Mouse (Mus musculus) A20 (cell line): ENCODE results near the gene Gmppa.

ENCODE experiments used
- DNase-seq: peaks from one replicate; pipeline ENCODE4 v3.0.0-alpha.2; 2011; ENCODE audit warnings: low read depth, low spot score

Gene Gmppa

GRCm38 (mm10) chr1:75435475-75436328 lies at the start of gene Gmppa:
Gmppa (plus strand) TSS chr1:75435930.
- peak; percentile 87 for DNase-seq

GRCm38 (mm10) chr1:75386149-75386548 lies 49.6 kb upstream of the Gmppa start:
- DNase-seq: no peak

- DNase-seq: no peak
These were observed 48.2 kb upstream of the Gmppa start for GRCm38 (mm10) chr1:75387469-75387928.

GRCm38 (mm10) chr1:75387929-75388897 lies 47.5 kb upstream of the Gmppa start:
- no peak for DNase-seq

- no peak for DNase-seq
These were observed 46.7 kb upstream of the Gmppa start for GRCm38 (mm10) chr1:75388898-75389515.

GRCm38 (mm10) chr1:75393139-75393538 lies 42.6 kb upstream of the Gmppa start:
- no peak for DNase-seq

- DNase-seq: no peak
These were observed 41.9 kb upstream of the Gmppa start for GRCm38 (mm10) chr1:75393846-75394245.

GRCm38 (mm10) chr1:75398761-75399402 lies 36.8 kb upstream of the Gmppa start:
- DNase-seq: peak; percentile 66

- no peak for DNase-seq
These were observed 35.8 kb upstream of the Gmppa start for GRCm38 (mm10) chr1:75399755-75400492.

- DNase-seq: no peak
These were observed 35.1 kb upstream of the Gmppa start for GRCm38 (mm10) chr1:75400493-75401115.

GRCm38 (mm10) chr1:75405547-75405946 lies 30.2 kb upstream of the Gmppa start:
- no peak for DNase-seq

- DNase-seq: no peak
These were observed 29.6 kb upstream of the Gmppa start for GRCm38 (mm10) chr1:75406173-75406572.

- DNase-seq: no peak
These were observed 28.7 kb upstream of the Gmppa start for GRCm38 (mm10) chr1:75407056-75407455.

- no peak for DNase-seq
These were observed 27.5 kb upstream of the Gmppa start for GRCm38 (mm10) chr1:75408210-75408609.

GRCm38 (mm10) chr1:75409950-75410349 lies 25.8 kb upstream of the Gmppa start:
- no peak for DNase-seq

- DNase-seq: no peak
These were observed 23.5 kb upstream of the Gmppa start for GRCm38 (mm10) chr1:75412196-75412595.

- DNase-seq: peak; percentile 75
These were observed 22.0 kb upstream of the Gmppa start for GRCm38 (mm10) chr1:75413749-75414148.

- DNase-seq: no peak
These were observed 13.9 kb upstream of the Gmppa start for GRCm38 (mm10) chr1:75421794-75422193.

- no peak for DNase-seq
These were observed 13.4 kb upstream of the Gmppa start for GRCm38 (mm10) chr1:75422216-75422822.
